In genomic region chr2:121140018-121140882, GRCm38 (mm10) we compare ENCODE assay signal across 8 mouse cellular contexts. TPM values are rescaled to one million over a fixed set of nuclear protein-coding genes. Genes with fewer than 3 reads are reported as not detected.
DNase-seq lines count a peak whose midpoint lies in the region; ATAC-seq and TF ChIP-seq lines count a peak whose summit lies in the region.

Gene Adal (plus strand): TSS chr2:121140428.
Gene Lcmt2 (minus strand): TSS chr2:121140653.

- peak within 1 kb of the TSS; percentile 87 for H3K27ac ChIP-seq in ES-E14 (ENCODE audit: insufficient read depth, low read depth, low read length, poor library complexity, severe bottlenecking)
- peak within 1 kb of the TSS; percentile 98 for H3K27ac ChIP-seq in forebrain, postnatal 0 days (ENCODE audit: low read depth, low read length)
- H3K27ac ChIP-seq in lung, embryonic 15.5 days: peak within 1 kb of the TSS; percentile 100

- in situ Hi-C loops in ES-E14 (cut with MboI; ENCODE audit: low sequenced_read_pairs in 2 of 2, unreplicated experiment in 2 of 2): no loop called here

- H3K36me3 ChIP-seq in ES-E14 (ENCODE audit: control insufficient read depth, insufficient read depth, low read length, poor library complexity, severe bottlenecking): peaks cover 10% of the 10 kb centered on the region
- peaks cover 6% of the 10 kb centered on the region; the same call in 1 of the 2 replicates for H3K36me3 ChIP-seq in forebrain, postnatal 0 days (ENCODE audit: insufficient read depth)
- peaks cover 17% of the 10 kb centered on the region for H3K36me3 ChIP-seq in lung, embryonic 15.5 days

- no peaks in the 10 kb centered on the region for H3K27me3 ChIP-seq in forebrain, postnatal 0 days (ENCODE audit: insufficient read depth, low read length)
- no peaks in the 10 kb centered on the region for H3K27me3 ChIP-seq in lung, embryonic 15.5 days

- peak; percentile 96 for ATAC-seq in forebrain, postnatal 0 days
- peak; percentile 94 for ATAC-seq in lung, embryonic 15.5 days (ENCODE audit: borderline replicate concordance, extremely low read depth, low FRiP score, low TSS enrichment)

- H3K4me3 ChIP-seq in ES-E14 (ENCODE audit: insufficient read depth in 1 of 2, low read depth in 1 of 2, low read length in 2 of 2, poor library complexity in 1 of 2, severe bottlenecking in 1 of 2): peak within 1 kb of the TSS; percentile 78 to 83
- H3K4me3 ChIP-seq in forebrain, postnatal 0 days (ENCODE audit: low read depth, low read length): peak within 1 kb of the TSS; percentile 68
- peak within 1 kb of the TSS; percentile 65 for H3K4me3 ChIP-seq in lung, embryonic 15.5 days

- H3K4me2 ChIP-seq in forebrain, postnatal 0 days (ENCODE audit: low read depth): peak within 1 kb of the TSS; percentile 61
- peak within 1 kb of the TSS; percentile 87 for H3K4me2 ChIP-seq in lung, embryonic 15.5 days

- peak within 1 kb of the TSS; percentile 96 for H3K9ac ChIP-seq in ES-E14 (ENCODE audit: insufficient read depth, low read depth, low read length, poor library complexity, severe bottlenecking)
- peak within 1 kb of the TSS; percentile 81 for H3K9ac ChIP-seq in forebrain, postnatal 0 days
- peak within 1 kb of the TSS; percentile 84 for H3K9ac ChIP-seq in lung, embryonic 15.5 days

- no peaks in the 10 kb centered on the region; a peak in 1 of 4 replicates for H3K4me1 ChIP-seq in ES-E14 (ENCODE audit: control insufficient read depth in 2 of 2, insufficient read depth in 2 of 2, low read length in 2 of 2, poor library complexity in 1 of 2)
- H3K4me1 ChIP-seq in forebrain, postnatal 0 days (ENCODE audit: insufficient read depth): peaks cover 25% of the 10 kb centered on the region
- peaks cover 26% of the 10 kb centered on the region for H3K4me1 ChIP-seq in lung, embryonic 15.5 days

- peak; percentile 82 for DNase-seq in ES-E14 (ENCODE audit: low read depth, low spot score)
- DNase-seq in cerebellum, adult 18-20 months: peak; percentile 88 to 98
- DNase-seq in forebrain, postnatal 0 days: peak; percentile 97
- peak; percentile 91 for DNase-seq in heart, postnatal 4 days
- DNase-seq in layer of hippocampus, adult 8-10 months (ENCODE audit: low spot score in 2 of 2): peak; percentile 85 to 92
- DNase-seq in ovary, adult 18-20 months (ENCODE audit: low spot score): peak; percentile 84
- DNase-seq in thymus, postnatal 0 days (ENCODE audit: low spot score): peak; percentile 92

- no peak for TF ChIP-seq CTCF in forebrain, postnatal 0 days (IDR thresholded peaks at IDR 0.05; ENCODE audit: low read depth)

- no peaks in the 10 kb centered on the region for H3K9me3 ChIP-seq in ES-E14 (ENCODE audit: control insufficient read depth, insufficient read depth, low read depth, low read length)
- no peaks in the 10 kb centered on the region for H3K9me3 ChIP-seq in forebrain, postnatal 0 days (ENCODE audit: low read length)
- H3K9me3 ChIP-seq in lung, embryonic 15.5 days: no peaks in the 10 kb centered on the region

- 2% methylated on average over 87 of the region's 87 CpGs for WGBS in forebrain, postnatal 0 days
- 1% methylated on average over 82 of the region's 87 CpGs for WGBS in lung, embryonic 15.5 days

TF ChIP-seq in ES-E14, 5 proteins besides CTCF, POLR2A, EP300 and RAD21:
- TF ChIP-seq ZC3H11A (IDR thresholded peaks at IDR 0.05; ENCODE audit: borderline replicate concordance, low read depth, low read length) (no peak), CHD2 (IDR thresholded peaks at IDR 0.05; ENCODE audit: low read depth, low read length) (peak; percentile 78)

RNA-seq across cellular contexts. Expression of gene Adal, which starts in this region (rescaled TPM):
- 14.8 and 15.0 TPM in 2 replicates for total RNA-seq in ES-E14 (2012; rRNA removed)
- total RNA-seq in forebrain, postnatal 0 days (2014; rRNA removed): 21.8 and 24.2 TPM in 2 replicates
- 19.4 and 23.4 TPM in 2 replicates for polyA plus RNA-seq in forebrain, postnatal 0 days (2015; fragmentation: Nextera tagmentation; extraction: Ambion mirVana)
- total RNA-seq in heart, postnatal 4 days (2021): 10 to 100 TPM; 11.8 to 12.3 TPM
- 10 to 100 TPM; 18.9 to 24.9 (median 21.8) TPM for total RNA-seq in layer of hippocampus, adult 8-10 months (2022)
- polyA plus RNA-seq in lung, embryonic 15.5 days (2015; fragmentation: Nextera tagmentation; extraction: Ambion mirVana): 18.6 and 22.3 TPM in 2 replicates
- 20.3 and 21.3 TPM in 2 replicates for polyA plus RNA-seq in thymus, postnatal 0 days (2015; fragmentation: Nextera tagmentation; extraction: Ambion mirVana)

RNA-seq across cellular contexts. Expression of gene Lcmt2, which starts in this region (rescaled TPM):
- 12.5 and 15.0 TPM in 2 replicates for total RNA-seq in ES-E14 (2012; rRNA removed)
- 8.6 and 12.0 TPM in 2 replicates for total RNA-seq in forebrain, postnatal 0 days (2014; rRNA removed)
- polyA plus RNA-seq in forebrain, postnatal 0 days (2015; fragmentation: Nextera tagmentation; extraction: Ambion mirVana): 13.2 and 16.3 TPM in 2 replicates
- total RNA-seq in heart, postnatal 4 days (2021): 10 to 100 TPM; 11.2 to 14.3 TPM
- 1 to 10 TPM; 7.8 to 9.5 (median 8.6) TPM for total RNA-seq in layer of hippocampus, adult 8-10 months (2022)
- polyA plus RNA-seq in lung, embryonic 15.5 days (2015; fragmentation: Nextera tagmentation; extraction: Ambion mirVana): 24.7 and 26.1 TPM in 2 replicates
- 23.4 and 25.5 TPM in 2 replicates for polyA plus RNA-seq in thymus, postnatal 0 days (2015; fragmentation: Nextera tagmentation; extraction: Ambion mirVana)

Comparison
In these comparisons a context has a peak if more than half of its experiments do, and no peak if none do; other contexts are left out.
1. Peak in every context shown above with its lines: DNase-seq, ATAC-seq, H3K4me3 ChIP-seq and H3K27ac ChIP-seq.